26 mouse cellular contexts compared by ENCODE assay signal in genomic region chr2:20924938-20925337, GRCm38 (mm10). TPM values are rescaled to one million over a fixed set of nuclear protein-coding genes. Genes with fewer than 3 reads are reported as not detected.
DNase-seq lines count a peak whose midpoint lies in the region; ATAC-seq lines count a peak whose summit lies in the region.
"Had no signal": no experiment of that assay in that cellular context is flagged by ENCODE, and none has a peak within 500 bp of the region (broad histone marks: within the 10 kb centered on the region; RNA-seq: fewer than 3 reads in every experiment).

No protein-coding gene starts in this region.

- H3K9me3 ChIP-seq in midbrain, embryonic 10.5 days (replicated peaks) = no peaks in the 10 kb centered on the region
- H3K9me3 ChIP-seq: embryonic facial prominence, embryonic 10.5 days; embryonic facial prominence, embryonic 12.5 days; forebrain, embryonic 10.5 days; forebrain, embryonic 12.5 days; G1E had no signal

- WGBS in midbrain, embryonic 10.5 days = 78% methylated on average over 1 of the region's 1 CpGs

- 0 out of 2 replicates have a peak, but pooled peaks cover 4% of the 10 kb centered on the region for H3K36me3 ChIP-seq in midbrain, embryonic 10.5 days
- H3K36me3 ChIP-seq: embryonic facial prominence, embryonic 10.5 days; embryonic facial prominence, embryonic 12.5 days; forebrain, embryonic 12.5 days had no signal

- no peak overlapping the region for H3K27ac ChIP-seq in midbrain, embryonic 10.5 days (replicated peaks)
- H3K27ac ChIP-seq: embryonic facial prominence, embryonic 10.5 days; embryonic facial prominence, embryonic 12.5 days; forebrain, embryonic 10.5 days; forebrain, embryonic 12.5 days had no signal

- no peaks in the 10 kb centered on the region for H3K27me3 ChIP-seq in midbrain, embryonic 10.5 days (ENCODE audit: low read depth, poor library complexity, severe bottlenecking)
- H3K27me3 ChIP-seq: CH12.LX; embryonic facial prominence, embryonic 12.5 days; forebrain, embryonic 12.5 days had no signal

- ATAC-seq in megakaryocyte progenitor cell, adult 5-6 weeks (replicated peaks; ENCODE audit: poor library complexity) = no peak
- ATAC-seq: CD4-positive, CD25-positive, alpha-beta regulatory T cell, adult 4 months; forebrain, embryonic 14.5 days; forebrain, embryonic 16.5 days had no signal

- peaks cover 20% of the 10 kb centered on the region for H3K4me1 ChIP-seq in midbrain, embryonic 10.5 days
- H3K4me1 ChIP-seq: embryonic facial prominence, embryonic 12.5 days had no signal

- peak; percentile 46 for DNase-seq in heart, adult 11 months
- no peak for DNase-seq in heart, postnatal 4 days
- peak; percentile 73 for DNase-seq in Muller cell, postnatal 12 days (ENCODE audit: inconsistent ontology term)
- DNase-seq in ZHBTc4 (ENCODE audit: low read depth, low spot score) = peak; percentile 51
- DNase-seq in midbrain, embryonic 10.5 days (ENCODE audit: low spot score) = no peak
- no peak for DNase-seq in right cerebral cortex, postnatal 10 days (ENCODE audit: low spot score in 2 of 2)
- DNase-seq: adrenal gland, adult 2 months; adrenal gland, postnatal 10 days; adrenal gland, postnatal 25 days; B cell, adult 2 months; cerebellum, adult 11 months; cerebellum, adult 18-20 months; cerebellum, adult 8-10 months; cerebellum, adult 9-11 months; cerebellum, postnatal 14 days had no signal

- H3K4me3 ChIP-seq in midbrain, embryonic 10.5 days = no peak overlapping the region
- H3K4me3 ChIP-seq: embryonic facial prominence, embryonic 10.5 days; embryonic facial prominence, embryonic 12.5 days; erythroblast, embryonic 14.5 days; forebrain, embryonic 10.5 days; forebrain, embryonic 12.5 days had no signal

RNA-seq across cellular contexts. Expression of gene Arhgap21, which starts 43.7 kb away (rescaled TPM):
- total RNA-seq in heart, postnatal 4 days (2021) = 100 to 1,000 TPM; 138 to 140 TPM
- 34.4 and 37.6 TPM in 2 replicates for total RNA-seq in megakaryocyte progenitor cell, adult 5-6 weeks (2015)
- 15.3 and 28.7 TPM in 2 replicates for total RNA-seq in megakaryocyte progenitor cell, adult 5-6 weeks (2017)
- 28.3 and 40.4 TPM in 2 replicates for polyA plus RNA-seq in midbrain, embryonic 10.5 days (2016; fragmentation: Nextera tagmentation; extraction: Ambion mirVana)

Comparison
In these comparisons a context has a peak if more than half of its experiments do, and no peak if none do; other contexts are left out.
1. DNase-seq: peak in heart, adult 11 months (single experiment), Muller cell, postnatal 12 days (single experiment) and ZHBTc4 (single experiment); none in heart, postnatal 4 days (single experiment), midbrain, embryonic 10.5 days (single experiment) and right cerebral cortex, postnatal 10 days (0 of 2).